Mouse (Mus musculus) heart, embryonic 13.5 days (tissue): ENCODE measurements around the gene Dmbx1. TPM values are rescaled to one million over a fixed set of nuclear protein-coding genes. Genes with fewer than 3 reads are reported as not detected.
A peak's percentile ranks its signal among the peaks of the same experiment; 100 is the strongest.

Experiments used
- ATAC-seq: fragments of 200-750 bp; cut with Nextera tagmentation; 2 replicates; pipeline ENCODE4 v1.8.0; 2017; ENCODE audit warnings: moderate TSS enrichment; ENCODE audit not compliant: insufficient number of reproducible peaks, low FRiP score, low TSS enrichment; ENCODE audit errors: extremely low read depth
- H3K27ac ChIP-seq: fragments of 300-500 bp; sonication (generic); replicated peaks from 2 replicates; pipeline ENCODE4 v1.5.1; 2015; ENCODE audit warnings: moderate library complexity, mild to moderate bottlenecking, inconsistent platforms
- H3K27me3 ChIP-seq: fragments of 300-500 bp; sonication (generic); replicated peaks from 2 replicates; pipeline ENCODE4 v1.6.1; 2015; ENCODE audit warnings: mild to moderate bottlenecking, inconsistent platforms
- H3K36me3 ChIP-seq: fragments of 300-500 bp; sonication (generic); 2 replicates; pipeline ENCODE4 v1.6.1; 2015; ENCODE audit warnings: mild to moderate bottlenecking, inconsistent platforms
- H3K4me1 ChIP-seq: fragments of 300-500 bp; sonication (generic); 2 replicates; pipeline ENCODE4 v1.6.1; 2015; ENCODE audit warnings: inconsistent platforms
- H3K4me2 ChIP-seq: fragments of 300-500 bp; sonication (generic); 2 replicates; pipeline ENCODE4 v1.6.1; 2015; ENCODE audit warnings: inconsistent platforms, mild to moderate bottlenecking, moderate library complexity
- H3K4me3 ChIP-seq: fragments of 300-500 bp; sonication (generic); 2 replicates; pipeline ENCODE4 v1.5.1; 2015; ENCODE audit warnings: moderate library complexity, mild to moderate bottlenecking, inconsistent platforms
- H3K9ac ChIP-seq: fragments of 300-500 bp; sonication (generic); 2 replicates; pipeline ENCODE4 v1.6.1; 2015; ENCODE audit warnings: inconsistent platforms, mild to moderate bottlenecking, moderate library complexity
- H3K9me3 ChIP-seq: fragments of 300-500 bp; sonication (generic); 2 replicates; pipeline ENCODE4 v1.6.1; 2016; ENCODE audit warnings: inconsistent platforms
- WGBS: fragments of 180-500 bp; shearing (Covaris S2); methylation state at CpG from one replicate; pipeline ENCODE4 v1.1.7; 2015; ENCODE audit warnings: mixed read lengths; 5-methylcytosine and 5-hydroxymethylcytosine counted together
- polyA plus RNA-seq: library from polyadenylated mRNA; unstranded; fragments of >200 nt; fragmentation: Nextera tagmentation; extraction: Ambion mirVana; gene quantifications from 2 replicates; pipeline ENCODE4 v1.2.1, GENCODE M21; 2015

The Dmbx1 gene
- polyA plus RNA-seq, 1 experiment from 2014 or later, result not detected

DNA sequence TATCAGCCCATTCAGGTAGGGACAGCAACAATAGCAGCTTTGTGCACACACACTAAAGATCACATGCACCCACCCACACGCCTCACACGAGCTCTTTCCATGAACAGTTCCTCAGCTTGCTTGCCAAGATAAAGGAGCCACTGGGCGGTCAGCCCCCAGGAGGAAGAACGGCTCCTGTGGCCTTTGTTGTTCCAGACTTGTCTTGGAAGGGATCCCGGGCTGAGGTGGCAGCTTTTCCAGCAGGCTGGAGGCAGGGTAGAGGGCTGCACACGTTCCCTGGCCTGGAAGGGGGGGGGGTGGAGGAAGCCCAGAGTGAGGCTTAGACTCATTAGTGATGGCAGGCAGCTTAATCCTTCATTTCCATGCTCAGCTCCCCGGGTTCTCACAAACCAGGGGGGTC, 31.1 kb downstream of the Dmbx1 start:
- ATAC-seq, result no peak

DNA sequence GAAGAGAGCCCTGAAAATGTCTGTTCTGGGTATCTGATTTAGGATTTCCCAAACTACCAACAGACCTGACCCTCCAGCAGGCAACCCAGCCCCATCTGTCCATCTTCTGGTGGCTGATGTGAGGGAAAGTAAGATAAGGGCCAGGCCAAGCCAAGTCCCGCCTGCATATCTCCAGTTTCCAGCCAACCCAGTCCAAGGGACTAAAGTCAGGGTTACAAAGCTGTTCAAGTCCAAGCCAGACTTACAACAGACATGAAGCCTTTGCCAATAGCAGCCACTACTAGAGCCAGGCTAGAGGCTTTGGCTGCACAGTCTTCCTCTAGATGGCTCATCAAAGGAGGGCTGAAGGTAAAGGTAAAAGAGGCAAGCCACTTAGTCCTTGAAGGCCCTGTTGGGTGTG, 31.7 kb downstream of the Dmbx1 start:
- Histone ChIP-seq H3K36me3 (no peaks in the 10 kb centered on the region), H3K4me3 (no peak overlapping the region), H3K9ac (no peak overlapping the region), H3K27me3 (peaks cover 93% of the 10 kb centered on the region), H3K4me2 (no peak overlapping the region), H3K9me3 (no peaks in the 10 kb centered on the region), H3K4me1 (peaks cover 10% of the 10 kb centered on the region), H3K27ac (0 out of 2 replicates have a peak overlapping the region, but pooled peaks have one; percentile 45)
- ATAC-seq, result no peak
- 29% methylated on average over 1 of the region's 1 CpGs for WGBS

More for the DNA sequence above, 31.1 kb downstream of the Dmbx1 start:
- peaks cover 93% of the 10 kb centered on the region for H3K27me3 ChIP-seq
- H3K4me1 ChIP-seq, result peaks cover 10% of the 10 kb centered on the region
- 13% methylated on average over 7 of the region's 7 CpGs for WGBS
- no peaks in the 10 kb centered on the region for H3K36me3 ChIP-seq
- no peak overlapping the region for H3K9ac ChIP-seq
- no peak overlapping the region for H3K4me3 ChIP-seq
- no peak overlapping the region for H3K4me2 ChIP-seq
- no peaks in the 10 kb centered on the region for H3K9me3 ChIP-seq
- 0 out of 2 replicates have a peak overlapping the region, but pooled peaks have one; percentile 45 for H3K27ac ChIP-seq

DNA sequence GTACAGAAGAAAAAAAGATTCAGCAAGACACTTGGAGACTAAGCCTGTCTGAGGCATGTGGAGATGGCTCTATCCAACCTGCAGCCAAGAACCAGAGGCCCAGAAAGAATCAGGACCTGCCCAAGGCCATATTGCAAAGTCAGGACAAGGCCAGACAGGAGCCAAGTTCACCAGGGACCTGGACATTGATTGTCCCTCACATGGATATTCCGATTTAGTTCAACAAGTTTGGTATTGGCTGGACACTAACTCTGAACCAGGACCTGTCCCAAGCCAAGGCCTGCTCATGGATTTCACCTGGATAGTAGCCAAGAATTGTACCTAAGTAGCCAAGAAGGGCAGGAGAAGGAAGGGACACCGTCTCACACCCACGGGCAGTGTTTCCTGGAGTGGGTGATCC, 32.9 kb downstream of the Dmbx1 start:
- no peak overlapping the region for H3K9ac ChIP-seq
- H3K4me3 ChIP-seq, result no peak overlapping the region
- H3K4me1 ChIP-seq, result peaks cover 10% of the 10 kb centered on the region
- WGBS, result 76% methylated on average over 3 of the region's 3 CpGs
- peaks cover 91% of the 10 kb centered on the region for H3K27me3 ChIP-seq
- ATAC-seq, result no peak
- H3K4me2 ChIP-seq, result no peak overlapping the region
- H3K9me3 ChIP-seq, result no peaks in the 10 kb centered on the region
- no peaks in the 10 kb centered on the region for H3K36me3 ChIP-seq
- no peak overlapping the region for H3K27ac ChIP-seq

DNA sequence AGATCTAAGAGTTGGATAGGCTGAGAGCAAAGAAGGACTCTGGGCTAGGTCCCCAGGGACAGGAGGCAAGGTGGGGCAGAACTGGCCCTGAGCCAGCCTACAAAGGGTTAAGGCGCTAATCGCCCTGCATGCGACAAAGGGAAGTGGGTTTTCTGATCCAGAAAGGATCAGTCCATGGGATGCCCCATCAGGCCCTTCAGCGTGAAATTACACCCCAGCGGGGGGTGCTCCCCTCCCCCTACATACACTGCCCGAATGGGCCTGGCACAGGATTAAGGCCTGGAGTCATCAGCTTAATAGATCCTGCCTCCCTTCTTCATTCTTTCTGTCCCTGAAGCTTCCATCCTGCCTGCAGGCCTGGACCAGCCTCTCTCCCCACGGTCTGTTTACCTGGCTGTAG, 34.0 kb downstream of the Dmbx1 start:
- H3K27me3 ChIP-seq, result peaks cover 92% of the 10 kb centered on the region
- H3K4me3 ChIP-seq, result no peak overlapping the region
- no peak overlapping the region for H3K27ac ChIP-seq
- no peak overlapping the region for H3K9ac ChIP-seq
- peaks cover 10% of the 10 kb centered on the region for H3K4me1 ChIP-seq
- H3K9me3 ChIP-seq, result no peaks in the 10 kb centered on the region
- H3K36me3 ChIP-seq, result no peaks in the 10 kb centered on the region
- WGBS, result 13% methylated on average over 7 of the region's 7 CpGs
- no peak for ATAC-seq
- no peak overlapping the region for H3K4me2 ChIP-seq

DNA sequence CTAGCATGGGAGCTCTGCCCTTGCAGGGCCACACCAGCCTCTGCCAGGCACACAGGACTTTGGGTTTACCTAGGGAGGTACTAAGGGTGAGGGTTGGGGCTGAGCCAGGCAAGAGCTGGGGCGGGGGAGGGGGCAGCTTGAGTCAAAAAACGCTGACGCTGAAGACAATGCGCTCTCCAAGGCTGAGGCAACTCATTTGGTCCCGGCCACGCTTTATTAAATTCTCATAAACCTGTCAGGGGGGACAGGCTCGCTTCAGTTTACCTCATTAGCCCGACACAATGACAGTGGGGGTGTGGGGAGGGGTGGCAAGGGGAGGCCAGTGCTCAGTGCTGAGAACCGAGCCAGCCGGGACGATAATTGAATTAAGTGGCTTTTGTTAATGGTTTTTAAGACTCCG, 35.4 kb downstream of the Dmbx1 start:
- Histone ChIP-seq H3K36me3 (no peaks in the 10 kb centered on the region), H3K4me3 (no peak overlapping the region), H3K4me2 (no peak overlapping the region), H3K4me1 (peaks cover 10% of the 10 kb centered on the region), H3K9me3 (no peaks in the 10 kb centered on the region), H3K9ac (no peak overlapping the region), H3K27me3 (peaks cover 96% of the 10 kb centered on the region), H3K27ac (no peak overlapping the region)
- 16% methylated on average over 12 of the region's 12 CpGs for WGBS
- no peak for ATAC-seq

DNA sequence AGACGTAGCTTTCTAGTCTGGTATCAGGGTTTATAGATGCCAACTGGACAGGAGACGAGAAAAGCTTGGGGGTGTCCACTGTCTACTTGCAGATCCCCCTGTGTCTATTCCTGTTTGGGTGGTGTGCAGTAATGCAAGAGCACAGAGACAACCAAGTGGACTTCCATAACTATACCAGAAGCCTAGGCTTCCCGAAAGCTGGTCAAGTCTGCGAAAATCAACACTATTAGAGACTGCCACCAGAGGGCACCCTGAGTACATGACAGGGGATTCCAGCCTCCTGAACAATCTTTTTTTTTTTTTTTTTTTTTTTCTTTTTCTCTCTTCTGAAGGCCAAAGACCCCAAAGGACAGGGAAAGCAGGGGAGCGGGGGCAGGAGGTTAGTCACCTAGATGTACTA, 36.9 kb downstream of the Dmbx1 start:
- no peak for ATAC-seq
- Histone ChIP-seq H3K4me2 (no peak overlapping the region), H3K9ac (no peak overlapping the region), H3K36me3 (no peaks in the 10 kb centered on the region), H3K4me3 (no peak overlapping the region), H3K27me3 (peaks cover 96% of the 10 kb centered on the region), H3K9me3 (no peaks in the 10 kb centered on the region), H3K27ac (no peak overlapping the region), H3K4me1 (peaks cover 6% of the 10 kb centered on the region)
- WGBS, result 17% methylated on average over 5 of the region's 5 CpGs

DNA sequence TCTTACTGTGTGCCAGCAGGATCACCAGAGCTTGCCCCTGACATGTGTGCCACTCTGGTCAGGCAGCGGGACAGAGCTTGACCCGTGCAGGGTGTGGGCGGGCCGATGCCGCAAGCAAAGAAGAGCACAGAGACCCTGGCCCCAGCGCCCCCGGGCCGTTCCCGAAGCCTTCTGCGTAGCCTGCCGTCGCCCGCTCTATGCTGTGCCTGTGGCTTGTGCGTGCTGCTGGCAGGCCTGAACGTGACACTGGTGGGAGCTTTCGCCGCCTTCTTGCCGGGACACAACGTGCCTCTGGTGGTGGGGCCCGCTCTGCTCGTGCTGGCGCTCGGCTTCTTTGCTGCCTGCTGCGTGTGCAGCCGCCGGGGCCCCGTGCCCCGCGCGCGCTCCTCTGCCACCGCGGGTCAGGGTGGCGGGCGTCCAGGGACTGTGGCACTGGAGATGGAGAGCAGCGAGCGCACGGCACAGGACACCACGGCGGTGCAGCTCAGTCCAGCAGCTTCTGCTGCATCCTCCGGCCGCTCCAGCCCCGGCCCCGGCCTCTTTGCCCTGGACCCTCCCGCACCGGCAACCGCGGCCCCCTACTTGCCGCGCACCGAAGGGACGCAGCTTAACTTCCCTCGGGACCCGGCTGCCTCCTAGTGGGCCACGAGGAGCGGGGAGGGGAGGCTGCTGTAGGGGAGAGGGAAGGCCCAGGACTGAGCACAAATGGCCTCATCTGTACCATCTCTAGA, 41.7 kb downstream of the Dmbx1 start:
- no peak for ATAC-seq
- Histone ChIP-seq H3K9ac (peak overlapping the region; percentile 72), H3K4me1 (peaks cover 8% of the 10 kb centered on the region), H3K9me3 (no peaks in the 10 kb centered on the region), H3K27me3 (peaks cover 88% of the 10 kb centered on the region), H3K4me2 (peak overlapping the region; percentile 80), H3K36me3 (no peaks in the 10 kb centered on the region), H3K27ac (no peak overlapping the region), H3K4me3 (peak overlapping the region; percentile 52)
- WGBS, result 1% methylated on average over 53 of the region's 56 CpGs

DNA sequence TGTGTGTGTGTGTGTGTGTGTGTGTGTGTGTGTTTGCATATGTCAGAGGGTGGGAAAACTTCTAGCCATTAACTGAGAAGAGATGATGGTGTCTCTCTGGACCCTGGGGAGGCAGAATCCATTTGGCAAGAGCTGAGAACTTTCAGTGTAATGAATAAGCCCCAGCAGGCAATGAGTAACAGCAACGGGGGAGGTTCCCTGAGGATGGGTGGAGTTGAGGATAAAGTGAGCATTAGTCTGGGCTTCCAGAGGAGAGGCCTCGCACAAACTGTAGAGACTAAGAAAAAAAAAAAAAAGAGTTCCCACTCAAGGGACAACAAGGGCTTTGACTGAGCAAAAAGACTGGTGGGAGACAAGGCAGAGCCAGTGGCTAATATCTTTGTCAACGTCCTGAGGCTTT, 45.4 kb downstream of the Dmbx1 start:
- ATAC-seq, result no peak
- Histone ChIP-seq H3K27me3 (peaks cover 88% of the 10 kb centered on the region), H3K27ac (no peak overlapping the region), H3K36me3 (no peaks in the 10 kb centered on the region), H3K4me2 (no peak overlapping the region), H3K4me3 (no peak overlapping the region), H3K9ac (no peak overlapping the region), H3K9me3 (no peaks in the 10 kb centered on the region), H3K4me1 (peaks cover 20% of the 10 kb centered on the region)
- 21% methylated on average over 3 of the region's 3 CpGs for WGBS

DNA sequence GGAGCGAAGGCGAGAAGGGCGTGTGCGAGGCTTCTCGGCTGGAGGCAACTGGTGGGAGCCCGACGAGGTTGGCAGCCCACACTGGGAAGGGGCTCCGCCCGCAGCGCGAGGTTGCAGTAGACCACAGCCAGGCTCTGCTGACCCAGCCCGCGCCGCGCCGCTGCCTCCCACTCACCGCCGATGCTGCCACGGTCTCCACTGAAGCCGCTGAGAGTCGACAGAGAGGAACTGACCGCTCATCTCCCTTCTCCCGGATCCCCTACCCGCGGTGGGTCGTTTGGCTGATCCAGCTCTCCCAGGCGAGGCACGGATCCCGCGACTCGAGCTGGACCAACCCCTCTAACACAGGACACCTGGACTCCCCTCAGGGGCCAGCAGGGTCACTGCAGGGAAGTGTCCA, 49.2 kb downstream of the Dmbx1 start, which contains the start of gene 6430628N08Rik:
Gene 6430628N08Rik (plus strand): TSS at position 113 of the 400 bp plus-strand sequence.
- Histone ChIP-seq H3K27ac (no peak within 1 kb of the TSS), H3K4me2 (peak within 1 kb of the TSS; percentile 74), H3K9ac (peak within 1 kb of the TSS; percentile 47; the same call in 1 of the 2 replicates), H3K27me3 (peaks cover 81% of the 10 kb centered on the region), H3K9me3 (no peaks in the 10 kb centered on the region), H3K4me3 (peak within 1 kb of the TSS; percentile 42), H3K4me1 (peaks cover 12% of the 10 kb centered on the region), H3K36me3 (no peaks in the 10 kb centered on the region)
- ATAC-seq, result no peak
- WGBS, result 2% methylated on average over 31 of the region's 31 CpGs

DNA sequence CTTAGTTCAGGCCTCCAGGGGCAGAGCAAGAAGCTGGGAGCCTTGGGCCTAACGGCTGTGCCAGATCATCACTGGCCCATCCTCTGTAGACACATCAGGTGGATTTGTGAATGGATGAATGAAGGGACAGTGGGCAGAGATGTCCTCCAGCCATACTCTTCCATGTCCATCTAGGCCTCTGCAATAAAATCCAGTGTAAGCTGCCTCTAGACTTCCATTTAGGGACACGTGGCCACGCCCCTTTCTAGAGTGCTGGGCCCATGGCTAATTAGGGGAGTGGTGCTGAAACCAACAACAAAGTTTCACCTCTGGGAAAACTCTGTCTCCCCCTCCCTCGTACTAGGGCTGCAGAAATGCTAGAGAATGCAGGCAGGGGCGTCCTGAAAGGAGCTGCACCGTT, 49.7 kb downstream of the Dmbx1 start:
- peak overlapping the region; percentile 42 for H3K4me3 ChIP-seq
- ATAC-seq, result no peak
- WGBS, result 12% methylated on average over 6 of the region's 6 CpGs
- no peak overlapping the region for H3K27ac ChIP-seq
- peak overlapping the region; percentile 47; the same call in 1 of the 2 replicates for H3K9ac ChIP-seq
- H3K4me1 ChIP-seq, result peaks cover 12% of the 10 kb centered on the region
- no peaks in the 10 kb centered on the region for H3K36me3 ChIP-seq
- H3K27me3 ChIP-seq, result peaks cover 79% of the 10 kb centered on the region
- H3K9me3 ChIP-seq, result no peaks in the 10 kb centered on the region
- H3K4me2 ChIP-seq, result peak overlapping the region; percentile 74

DNA sequence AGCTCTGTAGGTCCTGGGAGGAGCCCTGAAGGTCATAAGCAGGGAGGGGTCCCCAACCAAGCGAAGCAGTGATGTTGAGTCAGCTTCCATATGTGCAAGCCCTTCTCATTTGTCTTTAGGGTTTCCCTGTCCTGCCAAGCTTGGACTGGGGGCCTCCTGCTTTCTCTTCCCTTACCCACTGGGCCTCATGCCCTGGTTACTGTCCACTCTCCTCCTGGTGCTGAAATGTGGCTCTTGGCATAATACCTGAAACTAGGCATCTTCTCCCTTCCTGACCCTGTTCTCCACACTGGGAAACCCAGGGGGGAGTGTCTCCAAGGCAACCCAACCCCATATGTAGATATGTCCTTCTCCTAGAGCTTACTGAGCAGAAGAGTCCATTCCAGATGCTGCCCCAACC, 52.9 kb downstream of the Dmbx1 start:
- ATAC-seq, result no peak
- WGBS, result 42% methylated on average over 1 of the region's 1 CpGs
- H3K27me3 ChIP-seq, result peaks cover 67% of the 10 kb centered on the region

DNA sequence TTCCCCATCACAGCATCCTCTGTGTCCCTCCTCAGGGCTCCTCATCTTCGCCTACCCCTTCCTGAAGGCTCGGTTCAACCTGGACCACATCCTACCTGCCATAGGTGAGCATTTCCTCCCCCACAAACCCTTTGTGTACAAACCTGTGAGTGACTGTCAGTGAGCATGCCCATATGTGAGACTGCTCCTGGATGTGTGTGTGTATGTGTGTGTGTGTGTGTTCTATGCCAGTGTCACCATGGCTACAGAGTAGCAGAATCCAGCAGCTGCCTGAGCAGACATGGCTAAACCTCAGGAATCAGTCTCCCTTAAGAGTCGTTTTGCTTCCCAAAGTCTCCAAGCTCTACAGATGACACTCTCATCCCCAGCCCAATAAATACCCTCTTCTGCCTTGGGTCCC, 53.9 kb downstream of the Dmbx1 start:
- Histone ChIP-seq H3K4me1 (peaks cover 10% of the 10 kb centered on the region), H3K4me3 (no peak overlapping the region), H3K9ac (no peak overlapping the region), H3K27me3 (peaks cover 66% of the 10 kb centered on the region), H3K4me2 (no peak overlapping the region), H3K27ac (no peak overlapping the region), H3K36me3 (no peaks in the 10 kb centered on the region), H3K9me3 (no peaks in the 10 kb centered on the region)
- ATAC-seq, result no peak
- 59% methylated on average over 3 of the region's 3 CpGs for WGBS

More for the DNA sequence above, 52.9 kb downstream of the Dmbx1 start:
- Histone ChIP-seq H3K27ac (no peak overlapping the region), H3K4me3 (no peak overlapping the region), H3K4me2 (no peak overlapping the region), H3K9me3 (no peaks in the 10 kb centered on the region), H3K36me3 (no peaks in the 10 kb centered on the region), H3K4me1 (peaks cover 12% of the 10 kb centered on the region), H3K9ac (no peak overlapping the region)
